Mouse (Mus musculus) stomach, embryonic 15.5 days (tissue): ENCODE measurements around the gene Siglecf. TPM values are rescaled to one million over a fixed set of nuclear protein-coding genes. Genes with fewer than 3 reads are reported as not detected.

Experiments used
- ATAC-seq: fragments of 200-750 bp; cut with Nextera tagmentation; 2 replicates; pipeline ENCODE4 v1.8.0; 2017; ENCODE audit warnings: low read depth, moderate number of reproducible peaks, moderate TSS enrichment; ENCODE audit not compliant: insufficient read depth, low FRiP score
- H3K27ac ChIP-seq: fragments of 300-500 bp; sonication (generic); 2 replicates; pipeline ENCODE4 v1.5.1; 2015; ENCODE audit warnings: mild to moderate bottlenecking, inconsistent platforms
- H3K27me3 ChIP-seq: fragments of 300-500 bp; sonication (generic); replicated peaks from 2 replicates; pipeline ENCODE4 v1.6.1; 2015; ENCODE audit warnings: inconsistent platforms
- H3K36me3 ChIP-seq: fragments of 300-500 bp; sonication (generic); 2 replicates; pipeline ENCODE4 v1.6.1; 2015; ENCODE audit warnings: inconsistent platforms
- H3K4me1 ChIP-seq: fragments of 300-500 bp; sonication (generic); 2 replicates; pipeline ENCODE4 v1.6.1; 2015; ENCODE audit warnings: inconsistent platforms
- H3K4me2 ChIP-seq: fragments of 300-500 bp; sonication (generic); 2 replicates; pipeline ENCODE4 v1.6.1; 2015; ENCODE audit warnings: mild to moderate bottlenecking, inconsistent platforms
- H3K4me3 ChIP-seq: fragments of 300-500 bp; sonication (generic); replicated peaks from 2 replicates; pipeline ENCODE4 v1.5.1; 2015; ENCODE audit warnings: inconsistent platforms
- H3K9ac ChIP-seq: fragments of 300-500 bp; sonication (generic); 2 replicates; pipeline ENCODE4 v1.6.1; 2015; ENCODE audit warnings: inconsistent platforms
- H3K9me3 ChIP-seq: fragments of 300-500 bp; sonication (generic); 2 replicates; pipeline ENCODE4 v1.6.1; 2016; ENCODE audit warnings: inconsistent platforms
- WGBS: fragments of 180-500 bp; shearing (Covaris S2); methylation state at CpG from one replicate; pipeline ENCODE4 v1.1.7; 2015; 5-methylcytosine and 5-hydroxymethylcytosine counted together
- polyA plus RNA-seq: library from polyadenylated mRNA; unstranded; fragments of >200 nt; fragmentation: Nextera tagmentation; extraction: Ambion mirVana; gene quantifications from 2 replicates; pipeline ENCODE4 v1.2.1, GENCODE M21; 2015

Siglecf gene
- polyA plus RNA-seq, 1 experiment from 2014 or later, result 0.45 TPM

DNA sequence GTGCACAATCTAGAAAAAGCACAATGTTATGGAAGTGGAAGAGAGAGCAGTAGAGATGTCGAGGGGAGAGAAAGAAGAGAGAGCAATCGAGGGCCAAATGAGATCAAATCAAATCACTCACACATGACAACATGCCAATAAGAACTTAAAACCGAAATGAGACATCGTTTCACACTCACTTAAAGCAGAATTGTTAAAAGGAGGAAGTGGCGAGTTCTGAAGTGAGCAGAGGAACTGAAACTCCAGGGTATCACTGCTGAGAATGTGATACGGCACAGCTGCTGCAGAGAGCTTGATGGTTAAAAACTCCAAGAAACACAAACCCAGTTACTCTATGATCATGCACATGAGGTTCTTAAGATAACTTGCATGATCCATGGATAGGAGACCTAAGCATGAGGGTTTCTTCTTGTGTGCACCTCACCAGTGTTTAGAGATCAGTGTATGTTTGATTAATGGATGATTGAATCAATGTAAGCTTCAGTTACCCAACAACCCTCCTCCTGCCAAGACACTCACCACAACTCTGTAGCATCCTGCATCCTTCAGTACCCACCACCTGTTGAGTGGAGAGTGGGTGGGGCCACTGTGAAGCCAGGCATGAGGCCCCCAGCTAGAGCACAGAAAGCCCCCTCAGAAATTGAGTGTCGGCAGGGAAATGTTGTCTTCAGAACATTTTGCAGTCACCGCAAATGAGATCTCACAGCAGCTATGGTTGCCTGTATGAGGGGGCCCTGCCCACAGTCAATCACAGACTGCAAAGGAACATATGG, 41.4 kb downstream of the Siglecf start:
- Histone ChIP-seq H3K27me3 (no peaks in the 10 kb centered on the region), H3K4me3 (no peak overlapping the region), H3K9ac (no peak overlapping the region), H3K4me1 (no peaks in the 10 kb centered on the region), H3K27ac (no peak overlapping the region), H3K9me3 (no peaks in the 10 kb centered on the region), H3K36me3 (no peaks in the 10 kb centered on the region), H3K4me2 (no peak overlapping the region)
- no peak for ATAC-seq
- WGBS, result 75% methylated on average over 8 of the region's 8 CpGs

DNA sequence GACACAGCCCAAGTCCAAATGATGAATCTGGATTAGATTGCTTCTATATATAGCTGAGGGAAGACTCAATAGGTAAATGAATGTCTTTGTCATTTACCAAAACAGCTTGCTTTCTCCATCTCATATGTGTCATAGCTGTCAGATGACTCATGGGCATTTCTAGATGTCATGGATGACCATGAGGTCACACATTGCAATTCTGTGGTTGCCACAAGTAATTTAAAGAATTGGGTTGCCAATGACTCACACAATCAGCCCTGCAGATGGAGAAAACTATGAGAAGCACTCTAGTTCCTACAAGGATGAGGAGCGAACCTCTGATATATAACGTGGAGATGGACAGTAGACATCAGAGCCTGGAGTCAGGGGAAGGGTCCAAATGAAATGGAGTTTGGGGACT, 48.4 kb downstream of the Siglecf start:
- Histone ChIP-seq H3K27ac (no peak overlapping the region), H3K9ac (no peak overlapping the region), H3K4me1 (no peaks in the 10 kb centered on the region), H3K9me3 (no peaks in the 10 kb centered on the region), H3K4me3 (no peak overlapping the region), H3K27me3 (no peaks in the 10 kb centered on the region), H3K4me2 (no peak overlapping the region), H3K36me3 (no peaks in the 10 kb centered on the region)
- WGBS, result 85% methylated on average over 2 of the region's 2 CpGs
- ATAC-seq, result no peak

DNA sequence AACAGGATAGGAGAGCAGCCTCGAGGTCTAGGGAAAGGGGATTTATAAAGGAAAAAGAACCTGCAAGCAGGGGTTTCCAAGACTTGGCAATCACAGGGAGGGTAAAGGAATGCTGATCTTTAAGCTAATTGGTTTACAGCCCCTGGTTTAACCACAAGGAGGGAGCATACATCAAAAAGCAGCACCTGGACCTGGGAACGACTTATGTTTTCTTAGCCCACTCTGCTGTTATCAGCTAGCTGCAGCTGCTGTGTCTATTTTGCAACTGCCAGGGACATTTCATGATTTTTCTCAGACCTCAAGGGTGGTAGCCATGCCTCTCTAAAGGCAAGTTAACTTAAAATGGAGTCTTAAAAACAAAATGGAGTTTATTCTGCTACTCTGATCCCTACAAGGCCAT, 51.6 kb downstream of the Siglecf start:
- Histone ChIP-seq H3K4me2 (no peak overlapping the region), H3K27me3 (no peaks in the 10 kb centered on the region), H3K9me3 (no peaks in the 10 kb centered on the region), H3K9ac (no peak overlapping the region), H3K36me3 (no peaks in the 10 kb centered on the region), H3K4me3 (no peak overlapping the region), H3K27ac (no peak overlapping the region), H3K4me1 (no peaks in the 10 kb centered on the region)
- ATAC-seq, result no peak
- WGBS, result 19% methylated on average over 2 of the region's 2 CpGs

DNA sequence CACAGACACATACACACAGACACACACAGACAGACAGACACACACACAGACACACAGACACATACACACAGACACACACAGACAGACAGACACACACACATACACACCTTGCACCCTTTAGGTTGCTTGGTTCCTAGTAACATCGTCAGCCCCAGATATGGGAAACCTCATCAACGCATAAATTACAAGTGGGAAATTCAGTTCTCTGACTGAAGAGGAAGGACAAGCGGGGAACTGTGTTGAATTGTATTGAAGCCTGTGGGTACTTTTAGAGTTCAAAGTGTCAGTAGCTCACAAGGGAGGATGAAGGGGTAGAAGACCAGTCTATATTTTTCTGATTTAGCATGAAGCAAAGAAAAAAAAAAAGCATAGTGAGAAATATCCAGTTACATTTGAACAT, 56.4 kb downstream of the Siglecf start:
- no peak overlapping the region for H3K9ac ChIP-seq
- no peak for ATAC-seq
- 77% methylated on average over 3 of the region's 3 CpGs for WGBS

DNA sequence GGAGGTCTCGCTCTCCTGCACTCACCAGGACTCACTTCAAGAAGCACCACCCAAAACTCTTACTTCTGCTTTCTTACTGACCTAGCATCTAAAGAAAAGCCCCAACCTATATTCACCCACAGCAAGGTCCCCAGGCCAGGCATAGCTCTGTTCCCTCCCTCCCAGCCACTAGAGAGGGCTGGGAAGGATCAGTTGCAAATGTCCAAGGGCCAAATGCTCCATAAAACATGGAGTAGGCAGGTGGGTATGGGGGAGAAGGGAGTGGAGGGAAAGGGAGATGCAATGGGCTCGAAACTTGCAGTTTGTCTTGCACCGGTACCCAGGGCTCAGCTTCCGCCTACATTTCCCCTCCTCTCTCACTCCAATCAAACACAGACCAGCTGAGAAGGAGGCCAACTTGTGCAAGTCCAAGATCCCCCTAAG, 57.0 kb downstream of the Siglecf start, which contains the start of gene Siglecg:
Gene Siglecg, plus strand, starts transcription at position 74 of the 423 bp plus-strand sequence.
- H3K27me3 ChIP-seq, result no peaks in the 10 kb centered on the region
- no peak within 1 kb of the TSS for H3K4me2 ChIP-seq
- H3K4me3 ChIP-seq, result no peak within 1 kb of the TSS
- H3K9me3 ChIP-seq, result no peaks in the 10 kb centered on the region
- H3K27ac ChIP-seq, result no peak within 1 kb of the TSS
- no peak within 1 kb of the TSS for H3K9ac ChIP-seq
- no peak for ATAC-seq
- H3K4me1 ChIP-seq, result no peaks in the 10 kb centered on the region
- no peaks in the 10 kb centered on the region for H3K36me3 ChIP-seq
- 76% methylated on average over 4 of the region's 4 CpGs for WGBS

More for the DNA sequence above, 56.4 kb downstream of the Siglecf start:
- Histone ChIP-seq H3K4me1 (no peaks in the 10 kb centered on the region), H3K4me3 (no peak overlapping the region), H3K36me3 (no peaks in the 10 kb centered on the region), H3K9me3 (no peaks in the 10 kb centered on the region), H3K27ac (no peak overlapping the region), H3K4me2 (no peak overlapping the region), H3K27me3 (no peaks in the 10 kb centered on the region)

DNA sequence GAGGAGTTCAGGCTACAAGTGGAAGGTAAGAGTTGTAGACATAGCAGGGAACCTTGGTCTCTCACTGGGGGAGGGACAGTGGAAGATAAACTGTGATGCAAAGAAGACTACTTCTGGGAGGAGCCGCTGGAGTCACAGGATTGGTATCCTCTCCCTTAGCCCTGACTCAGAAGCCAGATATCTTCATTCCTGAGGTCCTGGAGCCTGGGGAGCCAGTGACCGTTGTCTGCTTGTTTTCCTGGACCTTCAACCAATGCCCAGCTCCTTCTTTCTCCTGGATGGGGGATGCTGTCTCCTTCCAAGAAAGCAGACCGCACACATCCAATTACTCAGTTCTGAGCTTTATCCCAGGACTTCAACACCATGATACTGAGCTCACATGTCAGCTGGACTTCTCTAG, 57.9 kb downstream of the Siglecf start:
- Histone ChIP-seq H3K4me3 (no peak overlapping the region), H3K9me3 (no peaks in the 10 kb centered on the region), H3K4me2 (no peak overlapping the region), H3K4me1 (no peaks in the 10 kb centered on the region), H3K27ac (no peak overlapping the region), H3K27me3 (no peaks in the 10 kb centered on the region), H3K9ac (no peak overlapping the region), H3K36me3 (no peaks in the 10 kb centered on the region)
- WGBS, result 68% methylated on average over 3 of the region's 3 CpGs
- ATAC-seq, result no peak

Other genes starting within 250 kb of the Siglecf start
- gene Zfp936, start 237.1 kb upstream of the Siglecf start, polyA plus RNA-seq, result not detected in 2 replicates
- 10.4 and 10.7 TPM in 2 replicates for gene Zfp715, start 38.0 kb upstream of the Siglecf start, polyA plus RNA-seq
- 0.28 and 0.30 TPM in 2 replicates for gene Siglecg, start 56.9 kb downstream of the Siglecf start, polyA plus RNA-seq
- 0.15 and 0.77 TPM in 2 replicates for gene Lim2, start 76.3 kb downstream of the Siglecf start, polyA plus RNA-seq
- gene Nkg7, start 85.7 kb downstream of the Siglecf start, polyA plus RNA-seq, result 3.7 and 4.4 TPM in 2 replicates
- gene Cldnd2, start 89.4 kb downstream of the Siglecf start, polyA plus RNA-seq, result 0.21 TPM in 1 of 2 replicates, not detected in the other
- 353 and 355 TPM in 2 replicates for gene Etfb, start 92.7 kb downstream of the Siglecf start, polyA plus RNA-seq
- gene Gm45233, start 92.8 kb downstream of the Siglecf start, polyA plus RNA-seq, result 0.96 and 1.1 TPM in 2 replicates
- gene Vsig10l, start 111.8 kb downstream of the Siglecf start, polyA plus RNA-seq, result 6.0 and 7.7 TPM in 2 replicates
- gene Iglon5, start 138.7 kb downstream of the Siglecf start, polyA plus RNA-seq, result 0.49 and 0.55 TPM in 2 replicates
- not detected in 2 replicates for gene 4931406B18Rik, start 154.6 kb downstream of the Siglecf start, polyA plus RNA-seq
- gene Cd33, start 193.1 kb downstream of the Siglecf start, polyA plus RNA-seq, result 2.1 and 2.3 TPM in 2 replicates
- 2.9 and 3.6 TPM in 2 replicates for gene Zfp658, start 210.9 kb downstream of the Siglecf start, polyA plus RNA-seq
- 10.3 and 11.3 TPM in 2 replicates for gene Zfp719, start 228.3 kb downstream of the Siglecf start, polyA plus RNA-seq